Mouse (Mus musculus) liver, postnatal 0 days (tissue): ENCODE results near the gene Pitx3. TPM values are rescaled to one million over a fixed set of nuclear protein-coding genes. Genes with fewer than 3 reads are reported as not detected.
"Not testable (repeated sequence)": the region's sequence is repeated elsewhere in the genome, so short reads cannot be mapped to it uniquely, and the experiment has no call there.

ENCODE experiments used
- ATAC-seq: fragments of 200-750 bp; cut with Nextera tagmentation; 2 replicates; pipeline ENCODE4 v1.8.0; 2017; ENCODE audit warnings: mild to moderate bottlenecking, moderate library complexity
- DNase-seq: peaks from one replicate; pipeline ENCODE4 v3.0.0-alpha.2; 2016
- H3K27ac ChIP-seq: fragments of 300-500 bp; sonication (generic); 2 replicates; pipeline ENCODE4 v1.5.1; 2014; ENCODE audit warnings: antibody characterized with exemption, moderate library complexity, mild to moderate bottlenecking, low read depth
- H3K27me3 ChIP-seq: fragments of 300-500 bp; sonication (generic); 2 replicates; pipeline ENCODE4 v1.6.1; 2014; ENCODE audit warnings: low read length, control low read depth, mixed read lengths; ENCODE audit not compliant: insufficient read depth
- H3K36me3 ChIP-seq: fragments of 300-500 bp; sonication (generic); replicated peaks from 2 replicates; pipeline ENCODE4 v1.6.1; 2014; ENCODE audit warnings: mild to moderate bottlenecking, control low read depth, low read length, moderate library complexity, mixed read lengths; ENCODE audit not compliant: insufficient read depth
- H3K4me1 ChIP-seq: fragments of 300-500 bp; sonication (generic); 2 replicates; pipeline ENCODE4 v1.6.1; 2014; ENCODE audit warnings: antibody characterized with exemption, mild to moderate bottlenecking, control low read depth; ENCODE audit not compliant: insufficient read depth
- H3K4me2 ChIP-seq: fragments of 300-500 bp; sonication (generic); 2 replicates; pipeline ENCODE4 v1.6.1; 2014; ENCODE audit warnings: low read depth, mild to moderate bottlenecking, low read length, moderate library complexity, mixed read lengths
- H3K4me3 ChIP-seq: fragments of 300-500 bp; sonication (generic); 2 replicates; pipeline ENCODE4 v1.5.1; 2014; ENCODE audit warnings: low read depth, low read length
- H3K9ac ChIP-seq: fragments of 300-500 bp; sonication (generic); replicated peaks from 2 replicates; pipeline ENCODE4 v1.6.1; 2014; ENCODE audit warnings: mild to moderate bottlenecking, moderate library complexity
- H3K9me3 ChIP-seq: fragments of 300-500 bp; sonication (generic); 2 replicates; pipeline ENCODE4 v1.6.1; 2016; ENCODE audit warnings: mild to moderate bottlenecking, control low read depth, low read length, mixed read lengths
- CTCF ChIP-seq: sonication (generic); IDR thresholded peaks from 2 replicates; pipeline ENCODE4 v1.5.1; 2016; ENCODE audit warnings: antibody characterized with exemption, low read depth
- EP300 ChIP-seq: IDR thresholded peaks from 2 replicates; pipeline ENCODE4 v1.6.1; 2016; ENCODE audit warnings: antibody characterized with exemption, low read depth, mild to moderate bottlenecking
- WGBS: fragments of 180-500 bp; shearing (Covaris S2); extraction: QIAGEN DNeasy Blood & Tissue Kit; methylation state at CpG from one replicate; pipeline ENCODE4 v1.1.7; 2014; ENCODE audit not compliant: insufficient replicate concordance; 5-methylcytosine and 5-hydroxymethylcytosine counted together
- polyA plus RNA-seq: library from polyadenylated mRNA; unstranded; fragments of >200 nt; fragmentation: Nextera tagmentation; extraction: Ambion mirVana; gene quantifications from 2 replicates; pipeline ENCODE4 v1.2.1, GENCODE M21; 2015

The Pitx3 gene
- polyA plus RNA-seq, 1 experiment from 2014 or later: not detected

DNA sequence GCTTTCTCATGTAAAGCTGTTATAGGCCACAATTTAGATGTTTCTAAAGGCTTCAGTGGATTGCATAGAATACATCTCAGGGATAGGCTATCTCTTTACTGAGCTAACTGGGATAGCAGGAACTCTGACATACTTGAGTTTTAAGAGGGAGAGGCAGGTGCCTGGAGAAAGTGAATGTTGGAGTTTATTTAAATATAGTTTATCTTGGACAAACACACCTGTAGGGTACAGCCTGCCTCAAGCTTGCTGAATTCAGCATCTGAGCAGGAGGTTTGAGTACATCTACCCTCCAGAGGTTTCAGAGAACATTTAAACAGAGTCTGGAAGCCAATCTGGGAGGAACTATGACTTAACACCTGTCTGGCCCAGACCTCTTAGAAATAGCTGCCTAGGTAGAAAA, 27.0 kb upstream of the Pitx3 start:
- H3K9me3 ChIP-seq: no peaks in the 10 kb centered on the region
- no peaks in the 10 kb centered on the region for H3K27me3 ChIP-seq
- DNase-seq (no peak), ATAC-seq (no peak)
- peaks cover 18% of the 10 kb centered on the region for H3K36me3 ChIP-seq
- H3K4me2 ChIP-seq: no peak overlapping the region
- H3K27ac ChIP-seq: no peak overlapping the region
- TF ChIP-seq EP300 (no peak), CTCF (no peak)
- no peaks in the 10 kb centered on the region for H3K4me1 ChIP-seq
- H3K4me3 ChIP-seq: no peak overlapping the region
- H3K9ac ChIP-seq: no peak overlapping the region

DNA sequence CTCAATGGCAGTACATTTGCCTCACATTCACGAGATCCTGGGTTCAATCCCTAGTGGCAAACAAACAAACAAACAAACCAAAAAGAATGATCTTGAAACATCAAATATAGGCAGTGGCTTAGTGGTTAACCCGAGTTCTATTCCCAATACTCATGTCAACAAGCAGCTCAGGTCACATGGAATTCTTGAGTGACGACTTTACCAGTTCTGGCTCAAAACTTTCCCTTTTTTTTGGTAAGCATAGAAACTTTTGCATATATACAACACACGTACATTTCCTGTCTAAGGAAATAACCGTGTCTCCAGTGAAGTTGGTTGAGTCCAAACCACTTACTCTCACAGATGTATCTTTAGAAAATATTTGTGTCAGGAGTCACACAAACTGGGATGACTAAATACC, 24.4 kb upstream of the Pitx3 start:
- 64% methylated on average over 5 of the region's 5 CpGs for WGBS
- no peak overlapping the region for H3K4me3 ChIP-seq
- no peak for TF ChIP-seq EP300
- TF ChIP-seq CTCF: no peak

DNA sequence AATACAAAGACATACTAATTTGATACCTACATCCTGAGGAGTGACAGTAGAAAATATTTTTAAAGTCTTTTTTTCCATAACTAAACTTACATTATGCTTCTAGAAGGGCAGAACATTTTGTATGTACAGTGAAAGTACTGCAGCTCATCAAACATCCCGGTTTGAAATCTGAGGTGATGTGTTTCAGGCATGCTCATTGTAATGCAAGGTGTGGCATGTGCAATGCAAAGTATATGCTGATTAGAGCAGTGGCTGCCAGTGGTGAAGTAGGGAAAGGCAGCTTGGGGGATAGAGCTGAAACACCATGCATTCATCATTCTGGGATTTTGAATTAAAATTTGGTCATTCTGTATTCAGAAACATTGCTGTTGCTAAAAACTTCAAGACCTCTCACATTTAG, 21.8 kb upstream of the Pitx3 start:
- Histone ChIP-seq H3K4me3 (no peak overlapping the region), H3K4me2 (no peak overlapping the region), H3K36me3 (peaks cover 28% of the 10 kb centered on the region), H3K9me3 (no peaks in the 10 kb centered on the region), H3K27me3 (no peaks in the 10 kb centered on the region), H3K27ac (no peak overlapping the region), H3K4me1 (no peaks in the 10 kb centered on the region), H3K9ac (no peak overlapping the region)
- TF ChIP-seq CTCF (no peak), EP300 (no peak)
- 63% methylated on average over 1 of the region's 1 CpGs for WGBS
- DNase-seq (no peak), ATAC-seq (no peak)

More for the DNA sequence above, 24.4 kb upstream of the Pitx3 start:
- Histone ChIP-seq H3K27ac (no peak overlapping the region), H3K9ac (no peak overlapping the region), H3K27me3 (no peaks in the 10 kb centered on the region), H3K4me2 (no peak overlapping the region), H3K9me3 (no peaks in the 10 kb centered on the region), H3K4me1 (no peaks in the 10 kb centered on the region), H3K36me3 (peaks cover 17% of the 10 kb centered on the region)
- ATAC-seq: no peak
- DNase-seq: no peak

DNA sequence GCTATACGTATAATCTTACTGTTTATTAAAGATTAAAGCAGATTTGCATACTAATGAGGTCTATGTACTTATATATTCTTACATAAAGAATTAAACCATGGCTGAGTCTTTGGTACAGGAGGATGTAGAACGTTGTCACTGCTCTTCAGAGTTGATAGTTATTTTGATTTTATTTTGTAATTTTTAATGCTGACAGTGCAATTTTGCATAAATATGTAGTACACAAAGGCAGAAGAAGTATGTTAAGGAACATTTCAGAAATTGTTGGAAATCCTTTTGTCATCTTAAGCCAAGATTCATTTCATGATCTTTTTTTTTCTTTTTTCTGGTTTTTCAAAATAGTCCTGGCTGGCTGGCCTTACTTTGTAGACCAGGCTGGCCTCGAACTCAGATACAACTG, 21.3 kb upstream of the Pitx3 start:
- Histone ChIP-seq H3K9ac (no peak overlapping the region), H3K27me3 (no peaks in the 10 kb centered on the region), H3K4me2 (no peak overlapping the region), H3K9me3 (no peaks in the 10 kb centered on the region), H3K4me3 (no peak overlapping the region), H3K36me3 (peaks cover 29% of the 10 kb centered on the region), H3K4me1 (no peaks in the 10 kb centered on the region), H3K27ac (no peak overlapping the region)
- 83% methylated on average over 3 of the region's 3 CpGs for WGBS
- TF ChIP-seq CTCF (no peak), EP300 (no peak)
- DNase-seq: no peak
- ATAC-seq: no peak

DNA sequence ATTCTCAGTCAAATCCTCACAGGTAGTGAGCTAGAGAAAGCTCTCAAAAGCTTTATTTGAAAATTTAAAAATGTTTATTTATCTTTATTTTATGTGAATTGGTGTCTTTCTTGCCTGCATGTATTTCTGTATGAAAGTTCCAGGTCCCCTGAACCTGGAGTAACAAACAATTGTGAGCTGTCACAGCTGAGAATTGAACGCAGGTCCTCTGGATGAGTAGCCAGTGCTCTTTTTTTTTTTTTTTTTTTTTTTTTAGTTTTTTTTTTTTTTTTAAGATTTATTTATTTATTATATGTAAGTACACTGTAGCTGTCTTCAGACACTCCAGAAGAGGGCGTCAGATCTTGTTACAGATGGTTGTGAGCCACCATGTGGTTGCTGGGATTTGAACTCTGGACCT, 19.0 kb upstream of the Pitx3 start:
- not testable (repeated sequence) for ATAC-seq, H3K4me2 ChIP-seq, H3K27ac ChIP-seq, H3K9ac ChIP-seq, H3K27me3 ChIP-seq, H3K9me3 ChIP-seq, H3K4me1 ChIP-seq, H3K4me3 ChIP-seq, DNase-seq
- peaks cover 39% of the 10 kb centered on the region for H3K36me3 ChIP-seq
- WGBS: 95% methylated on average over 1 of the region's 2 CpGs

DNA sequence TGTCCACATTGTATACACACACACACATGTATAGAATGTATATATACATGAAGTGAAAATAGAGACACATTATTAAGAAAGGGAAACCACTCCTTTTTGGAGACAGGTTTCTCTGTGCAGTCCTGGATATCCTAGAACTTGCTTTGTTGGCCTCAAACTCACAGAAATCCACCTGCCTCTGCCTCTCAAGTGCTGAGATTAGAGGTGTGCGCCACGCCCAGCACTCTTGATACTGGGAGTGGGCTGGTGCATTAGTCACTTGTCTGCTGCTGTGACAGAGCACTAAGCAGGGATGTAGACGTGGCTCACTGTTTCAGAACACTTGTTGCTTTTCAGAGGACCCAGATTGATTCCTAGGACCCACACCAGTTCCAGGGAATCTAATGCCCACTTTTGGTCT, 17.8 kb upstream of the Pitx3 start:
- Histone ChIP-seq H3K36me3 (peaks cover 31% of the 10 kb centered on the region), H3K4me1 (no peaks in the 10 kb centered on the region; the same call in 1 of the 2 replicates), H3K9me3 (no peaks in the 10 kb centered on the region), H3K27ac (no peak overlapping the region), H3K9ac (no peak overlapping the region), H3K4me3 (no peak overlapping the region), H3K27me3 (no peaks in the 10 kb centered on the region), H3K4me2 (no peak overlapping the region)
- DNase-seq (no peak), ATAC-seq (no peak)
- 89% methylated on average over 3 of the region's 3 CpGs for WGBS
- TF ChIP-seq EP300 (no peak), CTCF (no peak)

DNA sequence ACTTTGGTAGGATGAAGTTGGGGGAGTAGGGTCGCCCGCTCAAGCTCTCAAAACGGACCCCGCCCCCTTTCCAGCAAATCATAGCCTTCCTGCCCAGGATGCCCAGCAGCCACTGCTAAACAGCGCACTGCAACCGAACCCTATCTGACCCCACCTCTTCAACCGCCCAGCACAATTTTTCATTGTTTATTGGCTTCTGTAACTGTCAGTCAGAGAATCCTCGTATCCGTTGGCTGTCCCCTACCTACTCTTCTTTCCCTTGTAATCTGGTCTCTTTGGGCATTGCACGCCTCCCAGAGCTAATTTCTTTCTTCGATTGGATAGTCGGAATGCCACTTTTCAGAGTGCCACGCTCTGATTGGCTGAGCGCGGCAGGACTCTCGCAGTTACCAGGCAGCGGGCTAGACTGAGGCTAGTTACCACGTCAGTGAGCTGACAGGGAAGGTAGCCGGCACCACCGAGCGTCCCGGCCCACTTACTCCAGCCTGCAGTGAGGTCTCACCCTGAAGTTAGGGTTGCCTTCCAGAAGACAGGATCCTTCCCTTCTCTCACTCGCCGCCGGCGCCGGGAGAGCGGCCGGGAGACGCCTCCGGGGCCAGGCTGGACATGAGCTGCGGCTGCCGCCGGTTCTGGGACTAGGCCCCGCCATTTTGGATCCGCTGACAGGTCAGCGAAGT, 4.1 kb upstream of the Pitx3 start, which contains the start of gene Gbf1:
Gene Gbf1 (plus strand): TSS at position 383 of the 677 bp plus-strand sequence.
- under 1% methylated on average over 37 of the region's 37 CpGs for WGBS
- Histone ChIP-seq H3K9ac (peak within 1 kb of the TSS; percentile 74), H3K9me3 (no peaks in the 10 kb centered on the region), H3K27ac (peak within 1 kb of the TSS; percentile 60; the same call in 1 of the 2 replicates), H3K27me3 (peaks cover 37% of the 10 kb centered on the region), H3K36me3 (no peaks in the 10 kb centered on the region), H3K4me3 (peak within 1 kb of the TSS; percentile 73), H3K4me1 (peaks cover 30% of the 10 kb centered on the region), H3K4me2 (peak within 1 kb of the TSS; percentile 83)
- DNase-seq (peak; percentile 91), ATAC-seq (peak; percentile 96)
- TF ChIP-seq EP300 (peak; percentile 31; the same call in 1 of the 2 replicates), CTCF (0 out of 2 replicates have a peak, but pooled peaks have one; percentile 9)
